Mouse (Mus musculus) fat pad, adult 2 months (tissue): ENCODE results near the gene Lhfpl2.

ENCODE experiments used
- DNase-seq: peaks from one replicate; pipeline ENCODE4 v3.0.0-alpha.2; 2011; ENCODE audit warnings: low read depth, low spot score; ENCODE audit errors: extremely low read depth

Lhfpl2 gene

GRCm38 (mm10) chr13:94134646-94135045 is 77.0 kb downstream of the Lhfpl2 start:
- DNase-seq: no peak

GRCm38 (mm10) chr13:94135180-94135579 is 77.6 kb downstream of the Lhfpl2 start:
- DNase-seq: no peak

GRCm38 (mm10) chr13:94139713-94140445 is 82.3 kb downstream of the Lhfpl2 start:
- DNase-seq: no peak

- DNase-seq: no peak
These were observed 82.8 kb downstream of the Lhfpl2 start for GRCm38 (mm10) chr13:94140446-94140845.

- DNase-seq: no peak
These were observed 85.6 kb downstream of the Lhfpl2 start for GRCm38 (mm10) chr13:94143063-94143652.

- no peak for DNase-seq
These were observed 86.9 kb downstream of the Lhfpl2 start for GRCm38 (mm10) chr13:94144451-94144850.

- DNase-seq: no peak
These were observed 89.7 kb downstream of the Lhfpl2 start for GRCm38 (mm10) chr13:94147257-94147656.

- no peak for DNase-seq
These were observed 91.4 kb downstream of the Lhfpl2 start for GRCm38 (mm10) chr13:94149006-94149405.

- DNase-seq: no peak
These were observed 92.2 kb downstream of the Lhfpl2 start for GRCm38 (mm10) chr13:94149781-94150180.

- DNase-seq: no peak
These were observed 93.7 kb downstream of the Lhfpl2 start for GRCm38 (mm10) chr13:94151308-94151707.

GRCm38 (mm10) chr13:94152836-94153235 is 95.2 kb downstream of the Lhfpl2 start:
- no peak for DNase-seq

GRCm38 (mm10) chr13:94153658-94154057 is 96.1 kb downstream of the Lhfpl2 start:
- no peak for DNase-seq

- no peak for DNase-seq
These were observed 97.1 kb downstream of the Lhfpl2 start for GRCm38 (mm10) chr13:94154512-94155296.

- no peak for DNase-seq
These were observed 98.2 kb downstream of the Lhfpl2 start for GRCm38 (mm10) chr13:94155657-94156429.

GRCm38 (mm10) chr13:94158864-94159477 is 101.4 kb downstream of the Lhfpl2 start:
- no peak for DNase-seq

GRCm38 (mm10) chr13:94159478-94160220 is 102.1 kb downstream of the Lhfpl2 start:
- no peak for DNase-seq

- DNase-seq: no peak
These were observed 106.9 kb downstream of the Lhfpl2 start for GRCm38 (mm10) chr13:94164501-94164900.

GRCm38 (mm10) chr13:94168319-94168718 is 110.7 kb downstream of the Lhfpl2 start:
- no peak for DNase-seq

- DNase-seq: no peak
These were observed 111.8 kb downstream of the Lhfpl2 start for GRCm38 (mm10) chr13:94169325-94169916.

GRCm38 (mm10) chr13:94171612-94172011 is 114.0 kb downstream of the Lhfpl2 start:
- DNase-seq: no peak
